Mouse (Mus musculus) testis, postnatal 14 days (tissue): Measurements from ENCODE around the gene Dnajb8.

Source experiments
- DNase-seq: peaks from one replicate; pipeline ENCODE4 v3.0.0; 2021; ENCODE audit warnings: low spot score

Dnajb8 gene

DNA sequence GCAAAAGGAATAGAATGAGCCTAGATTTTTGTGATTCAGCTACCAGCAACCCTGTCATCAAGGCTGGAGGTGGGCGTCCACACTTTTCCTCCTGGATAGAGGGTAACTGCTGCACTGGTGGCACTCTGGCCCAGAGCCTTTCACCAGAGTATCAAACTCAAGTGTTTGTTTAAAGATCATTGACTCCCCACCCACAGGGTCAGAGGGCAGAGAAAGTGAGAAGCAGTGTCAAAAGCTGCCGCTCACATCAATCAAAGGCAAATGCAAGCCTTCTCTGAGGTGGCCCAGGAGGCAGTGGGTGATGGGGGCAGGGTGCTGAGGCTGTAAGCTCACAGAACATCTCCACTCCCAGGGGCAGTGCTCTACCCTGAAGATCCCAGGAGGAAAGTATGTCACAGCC is 77.4 kb downstream of the Dnajb8 start:
- DNase-seq: no peak

DNA sequence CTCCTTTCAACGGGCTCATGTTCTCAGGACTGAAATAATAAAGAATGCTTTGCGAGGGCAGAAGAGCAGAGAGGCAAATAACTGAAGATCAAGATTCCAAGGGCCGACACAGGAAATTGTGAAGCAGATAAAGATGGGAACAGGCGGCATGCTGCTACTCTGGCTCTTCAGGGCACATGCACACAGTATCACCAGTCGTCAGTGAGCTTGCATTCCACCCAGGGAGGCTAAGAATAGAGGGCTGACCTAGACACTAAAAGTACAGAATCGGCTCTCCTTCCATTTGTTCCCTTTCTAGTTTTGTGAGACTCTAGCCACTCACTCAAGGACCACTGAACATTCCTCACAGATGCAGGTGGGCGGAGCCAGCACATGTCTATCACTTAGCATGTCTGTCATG is 79.2 kb downstream of the Dnajb8 start:
- no peak for DNase-seq
